16 mouse cellular contexts compared by ENCODE assay signal in the genomic region with DNA sequence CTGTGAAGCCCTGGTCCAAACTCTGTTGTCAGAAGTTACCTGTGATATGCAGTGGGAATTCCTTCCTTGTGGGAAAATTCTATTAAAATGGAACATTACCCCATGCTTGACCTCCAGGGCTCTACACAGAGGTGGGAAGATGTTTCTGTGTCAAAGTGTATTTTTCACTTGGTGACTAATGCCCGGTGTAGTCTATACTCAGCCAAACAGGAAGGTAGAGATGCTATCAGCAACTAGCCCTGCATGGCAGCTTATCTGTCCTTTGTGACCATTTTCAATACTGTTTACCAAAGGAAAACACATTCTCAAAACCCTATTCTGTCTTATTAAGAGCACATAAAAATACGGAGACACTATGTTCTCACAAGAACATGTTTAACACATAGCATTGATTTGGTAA.
"Had no signal": no experiment of that assay in that cellular context is flagged by ENCODE, and none has a peak within 500 bp of the region (broad histone marks: within the 10 kb centered on the region; RNA-seq: fewer than 3 reads in every experiment).

No protein-coding gene starts in this region.

- H3K36me3 ChIP-seq: liver, embryonic 15.5 days; lung, embryonic 15.5 days; midbrain, embryonic 13.5 days; midbrain, embryonic 15.5 days; neural tube, embryonic 12.5 days; stomach, embryonic 15.5 days had no signal

- ATAC-seq: liver, postnatal 0 days; midbrain, embryonic 13.5 days; midbrain, embryonic 15.5 days had no signal

- H3K9me3 ChIP-seq: liver, embryonic 15.5 days; lung, embryonic 15.5 days; megakaryocyte, embryonic 14.5 days; midbrain, embryonic 13.5 days; midbrain, embryonic 15.5 days; neural tube, embryonic 12.5 days; stomach, embryonic 15.5 days had no signal

- H3K4me1 ChIP-seq: liver, embryonic 15.5 days; neural tube, embryonic 12.5 days; stomach, embryonic 15.5 days had no signal

- H3K27me3 ChIP-seq: liver, embryonic 15.5 days; lung, embryonic 15.5 days; megakaryocyte, embryonic 14.5 days; midbrain, embryonic 13.5 days; midbrain, embryonic 15.5 days; neural tube, embryonic 12.5 days; stomach, embryonic 15.5 days had no signal

- H3K27ac ChIP-seq: liver, embryonic 15.5 days; lung, embryonic 15.5 days; macrophage; midbrain, embryonic 13.5 days; midbrain, embryonic 15.5 days; neural tube, embryonic 12.5 days; stomach, embryonic 15.5 days had no signal

- H3K9ac ChIP-seq: liver, embryonic 15.5 days; liver, postnatal 0 days; lung, embryonic 15.5 days; midbrain, embryonic 13.5 days; midbrain, embryonic 15.5 days; neural tube, embryonic 12.5 days; stomach, embryonic 15.5 days had no signal

- H3K4me3 ChIP-seq: liver, embryonic 15.5 days; lung, embryonic 15.5 days; megakaryocyte, embryonic 14.5 days; midbrain, embryonic 13.5 days; midbrain, embryonic 15.5 days; neural tube, embryonic 12.5 days; stomach, embryonic 15.5 days had no signal

- H3K4me2 ChIP-seq: liver, embryonic 15.5 days; lung, embryonic 15.5 days; midbrain, embryonic 11.5 days; midbrain, embryonic 13.5 days; midbrain, embryonic 15.5 days; neural tube, embryonic 12.5 days; stomach, embryonic 15.5 days had no signal

- DNase-seq: liver, postnatal 0 days; lung, adult 2 months; lung, postnatal 10 days; right cerebral cortex, postnatal 14 days; thymus, adult 2 months; thymus, postnatal 25 days; thymus, postnatal 4 days had no signal
